Mouse (Mus musculus) megakaryocyte, embryonic 14.5 days (primary cell): ENCODE results near the gene Fnip2. TPM values are rescaled to one million over a fixed set of nuclear protein-coding genes. Genes with fewer than 3 reads are reported as not detected.

Experiments
- H3K27me3 ChIP-seq: replicated peaks from 2 replicates; pipeline ENCODE3; 2012; ENCODE audit warnings: inconsistent platforms
- H3K36me3 ChIP-seq: replicated peaks from 2 replicates; pipeline ENCODE3; 2012; ENCODE audit warnings: low read length, inconsistent platforms, mixed read lengths
- H3K4me1 ChIP-seq: 2 replicates; pipeline ENCODE4 v1.6.1; 2012; ENCODE audit warnings: inconsistent platforms
- H3K4me3 ChIP-seq: replicated peaks from 2 replicates; pipeline ENCODE3; 2012; ENCODE audit warnings: moderate library complexity, mild to moderate bottlenecking, inconsistent platforms
- H3K9me3 ChIP-seq: 2 replicates; pipeline ENCODE4 v1.6.1; 2012; ENCODE audit warnings: inconsistent platforms
- FLI1 ChIP-seq: IDR thresholded peaks from 2 replicates; pipeline ENCODE4 v1.6.1; 2012; ENCODE audit warnings: low read length, inconsistent platforms, mixed read lengths
- GATA1 ChIP-seq: IDR thresholded peaks from 3 replicates; pipeline ENCODE4 v1.6.1; 2012; ENCODE audit warnings: mixed read lengths, low read length, inconsistent platforms, borderline replicate concordance
- polyA plus RNA-seq: library from polyadenylated mRNA; stranded (reverse); fragments of >175 nt; gene quantifications from 2 replicates; pipeline ENCODE4 v1.2.3, GENCODE M21; 2012; ENCODE audit warnings: low replicate concordance; ENCODE audit not compliant: insufficient read depth

The Fnip2 gene
- polyA plus RNA-seq, 1 experiment = 0.19 TPM

DNA sequence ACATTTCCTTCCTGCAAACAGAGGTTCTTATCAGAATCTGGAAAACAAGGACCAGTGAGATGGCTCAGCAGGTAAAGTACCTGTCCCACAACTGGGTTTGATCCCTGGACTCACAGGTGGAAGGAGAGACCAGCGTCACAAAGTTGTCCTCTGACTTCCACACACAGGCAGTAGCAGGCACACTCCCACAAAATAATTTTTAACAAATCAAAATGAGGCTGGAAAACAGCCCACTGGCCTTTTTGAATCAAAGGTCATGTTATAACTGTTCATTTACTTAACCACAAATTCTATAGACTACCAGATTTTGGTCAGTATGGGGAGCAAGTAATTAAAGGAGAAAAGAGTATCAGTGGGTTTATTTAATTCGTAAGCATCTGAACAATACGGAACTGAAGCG, 50.6 kb downstream of the Fnip2 start:
- peaks cover 51% of the 10 kb centered on the region for H3K4me1 ChIP-seq
- peaks cover 31% of the 10 kb centered on the region for H3K36me3 ChIP-seq
- TF ChIP-seq GATA1 (no peak), FLI1 (no peak)
- H3K27me3 ChIP-seq = no peaks in the 10 kb centered on the region
- no peak overlapping the region for H3K4me3 ChIP-seq
- H3K9me3 ChIP-seq = no peaks in the 10 kb centered on the region

GRCm38 (mm10) chr3:79516099-79516920, 51.3 kb downstream of the Fnip2 start:
- no peaks in the 10 kb centered on the region for H3K9me3 ChIP-seq
- peaks cover 51% of the 10 kb centered on the region for H3K4me1 ChIP-seq
- no peak for TF ChIP-seq FLI1
- TF ChIP-seq GATA1 = no peak
- no peaks in the 10 kb centered on the region for H3K27me3 ChIP-seq
- peaks cover 36% of the 10 kb centered on the region for H3K36me3 ChIP-seq
- no peak overlapping the region for H3K4me3 ChIP-seq

DNA sequence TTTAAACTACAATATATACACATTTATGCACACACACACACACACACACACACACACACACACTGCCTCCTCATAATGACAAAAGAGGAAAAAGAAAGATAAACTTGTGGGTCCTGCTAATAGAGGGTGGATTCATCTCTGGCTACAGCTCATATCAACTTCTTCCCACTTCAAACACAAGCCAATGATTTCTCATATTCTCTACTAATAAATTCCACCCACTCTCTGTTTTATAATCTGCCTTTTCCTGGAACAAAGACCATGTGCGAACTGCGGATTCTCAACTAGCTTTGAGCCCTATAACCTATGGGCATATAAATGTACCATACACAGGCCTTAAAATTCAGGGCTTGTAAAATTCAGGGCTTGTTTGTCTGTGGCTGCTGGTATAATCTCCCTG, 53.3 kb downstream of the Fnip2 start:
- Histone ChIP-seq H3K4me1 (peaks cover 44% of the 10 kb centered on the region), H3K4me3 (no peak overlapping the region), H3K9me3 (no peaks in the 10 kb centered on the region), H3K27me3 (no peaks in the 10 kb centered on the region), H3K36me3 (peaks cover 50% of the 10 kb centered on the region)
- TF ChIP-seq GATA1 (no peak), FLI1 (no peak)

DNA sequence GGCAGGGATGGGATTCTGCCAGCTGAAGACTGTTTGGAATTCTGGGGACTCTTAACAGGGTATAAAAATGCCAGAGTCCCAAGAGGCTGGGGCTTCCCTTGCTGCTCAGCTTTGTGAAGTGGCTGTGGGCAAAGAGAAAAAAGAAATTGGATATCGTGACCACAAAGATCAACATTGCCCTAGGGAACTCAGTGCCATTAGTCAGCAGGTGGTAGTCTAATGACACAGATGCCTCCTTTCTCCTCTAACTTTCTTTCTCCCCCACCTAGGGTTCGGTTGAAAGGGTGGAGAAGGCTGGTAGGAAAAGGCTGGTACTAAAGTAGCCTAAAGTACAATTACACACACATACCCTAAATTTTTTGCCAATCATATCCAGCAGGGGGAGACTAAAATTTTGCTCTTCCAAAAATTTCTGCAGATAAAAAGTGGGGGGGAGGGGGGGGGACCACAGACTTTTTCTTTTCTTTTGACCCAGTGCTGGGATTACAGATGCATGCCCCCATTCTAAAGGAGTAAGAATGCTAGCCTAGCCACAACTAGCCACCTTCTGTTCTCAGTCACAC, 66.3 kb downstream of the Fnip2 start:
- Histone ChIP-seq H3K4me1 (peaks cover 51% of the 10 kb centered on the region), H3K36me3 (peaks cover 59% of the 10 kb centered on the region), H3K4me3 (no peak overlapping the region), H3K27me3 (no peaks in the 10 kb centered on the region), H3K9me3 (no peaks in the 10 kb centered on the region)
- TF ChIP-seq GATA1 (no peak), FLI1 (no peak)

DNA sequence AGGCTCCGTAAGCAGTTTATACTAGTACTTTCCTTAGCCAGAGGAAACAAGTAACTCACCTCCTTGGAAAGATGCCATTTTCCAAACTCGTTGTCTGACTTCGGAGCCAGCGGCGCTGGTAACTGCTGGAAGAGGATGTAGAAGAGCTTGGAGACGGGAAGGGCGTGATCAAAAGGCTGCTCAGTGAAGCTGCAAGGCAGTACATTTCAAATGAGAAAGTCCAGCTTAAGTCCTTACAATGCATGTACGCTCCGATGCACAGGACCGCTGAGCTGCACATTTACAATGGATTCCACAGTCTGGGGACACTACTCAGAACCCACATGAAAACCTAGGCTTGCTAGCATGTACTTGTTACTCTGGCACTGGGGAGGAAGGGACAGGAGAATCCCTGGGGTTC, 67.3 kb downstream of the Fnip2 start:
- Histone ChIP-seq H3K36me3 (peaks cover 59% of the 10 kb centered on the region), H3K4me1 (peaks cover 42% of the 10 kb centered on the region), H3K9me3 (no peaks in the 10 kb centered on the region), H3K27me3 (no peaks in the 10 kb centered on the region), H3K4me3 (no peak overlapping the region)
- TF ChIP-seq GATA1 = no peak
- no peak for TF ChIP-seq FLI1

DNA sequence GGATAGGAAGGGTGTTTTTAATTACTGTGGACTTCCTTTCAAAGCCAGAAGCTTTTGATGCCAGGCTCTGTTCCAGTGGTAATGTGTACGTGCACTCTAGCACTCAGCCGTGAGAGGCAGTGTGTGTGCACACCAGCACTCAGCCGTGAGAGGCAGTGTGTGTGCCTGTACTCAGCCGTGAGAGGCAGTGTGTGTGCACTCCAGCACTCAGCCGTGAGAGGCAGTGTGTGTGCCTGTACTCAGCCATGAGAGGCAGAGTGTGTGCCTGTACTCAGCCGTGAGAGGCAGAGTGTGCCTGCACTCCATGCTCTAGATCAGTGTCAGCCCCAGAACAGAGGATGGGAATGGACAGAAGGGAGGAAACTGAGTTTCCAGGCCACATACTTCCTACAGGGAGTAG, 70.9 kb downstream of the Fnip2 start:
- TF ChIP-seq FLI1 = no peak
- no peak for TF ChIP-seq GATA1
- H3K9me3 ChIP-seq = no peaks in the 10 kb centered on the region
- H3K4me3 ChIP-seq = peak overlapping the region; percentile 48
- peaks cover 16% of the 10 kb centered on the region for H3K4me1 ChIP-seq
- peaks cover 78% of the 10 kb centered on the region for H3K36me3 ChIP-seq
- H3K27me3 ChIP-seq = no peaks in the 10 kb centered on the region

- TF ChIP-seq GATA1 = no peak
- no peak for TF ChIP-seq FLI1
- Histone ChIP-seq H3K27me3 (no peaks in the 10 kb centered on the region), H3K36me3 (peaks cover 83% of the 10 kb centered on the region), H3K9me3 (no peaks in the 10 kb centered on the region), H3K4me1 (peaks cover 10% of the 10 kb centered on the region; the same call in 1 of the 2 replicates), H3K4me3 (no peak overlapping the region)
Measured at GRCm38 (mm10) chr3:79495151-79495550, 72.4 kb downstream of the Fnip2 start.

DNA sequence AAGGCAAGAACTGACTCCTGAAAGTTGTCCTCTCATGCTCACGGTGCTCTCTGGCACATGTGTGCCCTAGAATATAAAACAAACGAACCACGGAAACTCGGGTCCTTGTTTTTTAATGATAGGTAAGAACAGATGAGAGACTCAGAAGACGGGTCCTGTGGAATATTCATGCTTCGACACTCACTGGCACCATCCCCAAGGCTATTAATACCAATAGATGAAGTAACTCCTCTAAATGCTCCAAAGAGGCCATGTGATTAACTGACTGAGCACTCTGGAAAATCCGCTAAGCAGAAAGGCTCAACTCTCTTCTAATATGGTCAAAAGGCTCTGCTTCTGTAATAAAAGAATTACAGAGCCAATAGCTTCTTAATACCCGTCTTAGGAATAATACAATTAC, 73.6 kb downstream of the Fnip2 start:
- Histone ChIP-seq H3K4me3 (no peak overlapping the region), H3K4me1 (peaks cover 10% of the 10 kb centered on the region; the same call in 1 of the 2 replicates), H3K9me3 (no peaks in the 10 kb centered on the region), H3K27me3 (no peaks in the 10 kb centered on the region), H3K36me3 (peaks cover 83% of the 10 kb centered on the region)
- TF ChIP-seq GATA1 (no peak), FLI1 (no peak)

DNA sequence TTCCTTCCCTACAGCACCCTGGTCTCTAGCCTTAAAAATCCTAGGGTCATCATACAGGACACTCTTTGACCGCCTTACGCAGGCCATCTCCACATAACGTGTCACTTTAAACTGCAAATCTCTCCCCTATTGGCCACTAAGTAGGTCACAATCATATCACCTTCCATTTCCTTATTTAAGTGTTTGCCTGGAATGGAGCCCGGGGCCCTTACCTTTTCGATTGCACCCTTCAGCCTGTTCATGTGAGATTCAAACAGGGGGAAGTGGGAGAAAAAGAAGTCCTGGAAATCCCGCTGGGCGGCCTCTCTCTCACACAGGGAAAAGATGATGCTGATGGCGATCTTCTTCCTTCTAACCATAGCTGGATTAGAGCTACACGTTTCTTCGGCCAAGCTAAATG, 74.5 kb downstream of the Fnip2 start:
- H3K36me3 ChIP-seq = peaks cover 87% of the 10 kb centered on the region
- no peak overlapping the region for H3K4me3 ChIP-seq
- peaks cover 10% of the 10 kb centered on the region; the same call in 1 of the 2 replicates for H3K4me1 ChIP-seq
- H3K9me3 ChIP-seq = no peaks in the 10 kb centered on the region
- no peak for TF ChIP-seq GATA1
- TF ChIP-seq FLI1 = no peak
- no peaks in the 10 kb centered on the region for H3K27me3 ChIP-seq

- no peak for TF ChIP-seq GATA1
- TF ChIP-seq FLI1 = no peak
- H3K36me3 ChIP-seq = peaks cover 89% of the 10 kb centered on the region
Measured at GRCm38 (mm10) chr3:79491614-79492013, 76.0 kb downstream of the Fnip2 start.

DNA sequence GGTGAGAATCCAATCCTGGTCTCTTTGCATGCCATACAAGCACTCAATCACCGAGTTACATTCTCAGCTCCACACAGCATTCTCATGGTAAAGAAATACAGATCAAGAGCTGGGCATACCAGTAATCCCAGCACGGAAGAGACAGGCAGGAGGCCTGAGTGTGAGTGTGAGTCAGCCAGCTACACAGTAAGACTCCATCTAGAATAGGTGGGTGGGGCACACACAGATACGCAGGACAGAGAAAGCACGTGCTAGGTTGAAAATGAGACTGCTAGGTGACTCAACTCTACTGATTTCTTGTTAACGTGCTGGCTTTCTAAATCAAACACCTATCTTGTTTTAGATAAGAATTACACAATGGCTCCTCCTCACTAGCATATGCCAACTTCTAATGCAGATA, 77.5 kb downstream of the Fnip2 start:
- TF ChIP-seq FLI1 = no peak
- TF ChIP-seq GATA1 = no peak
- H3K27me3 ChIP-seq = no peaks in the 10 kb centered on the region
- H3K36me3 ChIP-seq = peaks cover 89% of the 10 kb centered on the region
- no peaks in the 10 kb centered on the region for H3K9me3 ChIP-seq
- H3K4me3 ChIP-seq = no peak overlapping the region
- H3K4me1 ChIP-seq = peaks cover 6% of the 10 kb centered on the region; the same call in 1 of the 2 replicates

More at GRCm38 (mm10) chr3:79491614-79492013, 76.0 kb downstream of the Fnip2 start:
- Histone ChIP-seq H3K9me3 (no peaks in the 10 kb centered on the region), H3K4me3 (no peak overlapping the region), H3K4me1 (peaks cover 7% of the 10 kb centered on the region; the same call in 1 of the 2 replicates), H3K27me3 (no peaks in the 10 kb centered on the region)
